Mouse (Mus musculus) small intestine, adult 2 months (tissue): ENCODE results near the gene Olfr1256.

Experiments used
- CTCF ChIP-seq: fragments of 200-500 bp; IDR thresholded peaks from 2 replicates; pipeline ENCODE4 v1.5.1; 2012; ENCODE audit warnings: low read depth, mild to moderate bottlenecking, control low read depth, inconsistent platforms, low read length, moderate library complexity, mixed read lengths; ENCODE audit not compliant: insufficient replicate concordance, insufficient read length; ENCODE audit errors: extremely low read depth
- POLR2A ChIP-seq: fragments of 200-500 bp; IDR thresholded peaks from 2 replicates; pipeline ENCODE4 v1.6.1; 2012; ENCODE audit warnings: low read depth, mild to moderate bottlenecking, control low read depth, inconsistent platforms, low read length, moderate library complexity

- TF ChIP-seq CTCF (no peak), POLR2A (no peak)
Observed at GRCm38 (mm10) chr2:89793519-89793918, 47.8 kb downstream of the Olfr1256 start, which contains the start of gene Olfr1254.
